Mouse (Mus musculus): Measurements from ENCODE around the gene Gm43064. TPM values are rescaled to one million over a fixed set of nuclear protein-coding genes. Genes with fewer than 3 reads are reported as not detected.

Gm43064 gene
- polyA plus RNA-seq, 1 experiment: not detected

DNA sequence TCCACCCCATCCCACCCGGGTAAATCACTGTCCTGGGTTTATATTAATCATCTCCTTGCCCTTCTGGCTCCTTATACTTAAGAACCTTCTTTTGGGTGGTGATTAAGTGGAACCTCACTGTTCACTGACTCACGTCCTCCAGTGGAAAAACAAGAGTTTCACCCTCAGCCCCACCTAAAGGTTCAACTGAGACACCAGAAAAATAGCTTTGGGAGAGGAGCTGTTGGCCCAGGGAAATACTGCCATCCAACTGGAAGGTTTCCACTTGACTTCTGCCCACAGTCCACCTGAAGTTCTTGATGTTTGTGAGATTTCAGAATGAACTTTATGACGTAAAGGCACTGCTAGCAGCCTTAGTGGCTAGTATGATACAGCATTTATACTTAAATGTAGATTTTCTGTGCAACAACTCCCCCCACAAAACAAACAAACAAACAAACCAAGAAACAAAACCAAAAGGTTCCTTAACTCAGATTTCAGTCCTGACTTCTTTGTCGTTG, 53.4 kb downstream of the Gm43064 start:
- no peak overlapping the region for H3K4me3 ChIP-seq (ENCODE audit: insufficient read depth, low read length)
- H3K27ac ChIP-seq (ENCODE audit: insufficient read depth, low read length): no peak overlapping the region
- H3K4me1 ChIP-seq (ENCODE audit: control insufficient read depth, insufficient read depth, low read length): peaks cover 6% of the 10 kb centered on the region; the same call in 1 of the 2 replicates
- no peak for TF ChIP-seq POLR2A (IDR thresholded peaks at IDR 0.05; ENCODE audit: low read depth, low read length)
- TF ChIP-seq CTCF (IDR thresholded peaks at IDR 0.05; ENCODE audit: borderline replicate concordance, insufficient read depth, low read length): no peak

DNA sequence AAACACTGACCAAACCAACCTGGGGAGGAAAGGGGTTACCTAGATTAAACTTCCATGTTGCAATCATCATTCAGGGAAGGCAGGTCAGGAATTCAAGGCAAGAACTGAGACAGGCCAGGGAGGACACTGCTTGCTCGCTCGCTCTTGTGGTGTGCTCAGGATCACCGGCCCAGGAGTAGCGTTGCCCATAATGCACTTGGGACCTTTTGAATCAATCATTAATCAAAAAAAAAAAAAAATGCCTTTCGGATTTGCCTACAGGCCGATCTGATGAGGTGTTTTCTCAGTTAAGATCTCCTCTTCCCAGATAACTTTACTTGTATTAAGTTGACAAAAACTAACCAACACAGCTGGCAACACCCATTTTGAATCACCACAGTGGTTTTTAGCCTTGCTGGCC, 54.8 kb downstream of the Gm43064 start:
- Histone ChIP-seq H3K27ac (ENCODE audit: insufficient read depth, low read length) (no peak overlapping the region), H3K4me1 (ENCODE audit: control insufficient read depth, insufficient read depth, low read length) (peaks cover 6% of the 10 kb centered on the region; the same call in 1 of the 2 replicates), H3K4me3 (ENCODE audit: insufficient read depth, low read length) (no peak overlapping the region)
- TF ChIP-seq POLR2A (IDR thresholded peaks at IDR 0.05; ENCODE audit: low read depth, low read length): no peak
- no peak for TF ChIP-seq CTCF (IDR thresholded peaks at IDR 0.05; ENCODE audit: borderline replicate concordance, insufficient read depth, low read length)

DNA sequence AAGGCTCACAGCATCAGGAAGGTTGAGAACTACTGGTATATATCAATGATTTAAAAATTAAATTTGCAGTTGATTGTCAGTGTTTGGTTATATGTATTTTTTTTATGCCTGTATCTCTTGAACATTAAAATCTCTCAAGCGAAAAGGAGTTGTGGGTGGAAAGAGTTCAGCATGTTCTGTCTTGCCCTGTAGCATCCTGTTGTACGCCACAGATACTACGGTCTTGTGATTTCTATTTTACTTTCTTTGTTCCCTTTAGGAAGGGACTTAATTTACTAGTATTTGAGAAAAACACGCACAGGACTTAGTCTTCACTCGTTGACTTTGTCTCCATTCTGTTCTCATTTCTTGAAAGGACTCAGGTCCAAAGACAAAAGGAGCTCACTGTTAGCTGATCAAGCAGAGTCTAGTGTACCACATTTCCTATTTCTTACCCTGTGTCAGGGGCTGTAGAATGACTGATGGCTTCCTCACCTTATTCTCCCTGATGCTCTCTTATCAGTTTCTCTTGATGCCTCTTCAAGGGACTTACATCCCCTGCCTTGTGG, 58.1 kb downstream of the Gm43064 start:
- H3K4me3 ChIP-seq (ENCODE audit: insufficient read depth, low read length): no peak overlapping the region
- H3K4me1 ChIP-seq (ENCODE audit: control insufficient read depth, insufficient read depth, low read length): no peaks in the 10 kb centered on the region; the same call in 1 of the 2 replicates
- no peak overlapping the region for H3K27ac ChIP-seq (ENCODE audit: insufficient read depth, low read length)
- TF ChIP-seq POLR2A (IDR thresholded peaks at IDR 0.05; ENCODE audit: low read depth, low read length) (no peak), CTCF (IDR thresholded peaks at IDR 0.05; ENCODE audit: borderline replicate concordance, insufficient read depth, low read length) (no peak)

DNA sequence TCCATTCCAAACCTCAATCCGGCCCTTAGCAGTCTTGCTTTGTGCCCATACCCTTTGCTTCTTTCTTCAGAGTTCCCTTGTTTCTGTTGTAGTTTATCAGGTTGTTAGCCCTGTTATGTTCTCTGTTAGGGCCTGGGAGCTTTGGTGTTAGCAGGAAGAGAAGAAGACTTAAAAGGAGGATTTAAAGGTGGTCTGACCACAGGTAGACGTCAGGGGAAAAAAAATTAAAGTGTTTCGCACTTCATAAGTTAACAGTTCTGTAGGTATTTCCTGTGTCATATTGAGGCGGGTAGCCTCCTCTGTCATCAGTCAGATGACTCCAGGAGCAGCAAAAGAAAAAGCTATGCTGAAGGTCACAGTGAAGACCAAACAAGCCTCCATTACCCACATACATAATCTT, 58.6 kb downstream of the Gm43064 start:
- H3K4me1 ChIP-seq (ENCODE audit: control insufficient read depth, insufficient read depth, low read length): peaks cover 5% of the 10 kb centered on the region; the same call in 1 of the 2 replicates

DNA sequence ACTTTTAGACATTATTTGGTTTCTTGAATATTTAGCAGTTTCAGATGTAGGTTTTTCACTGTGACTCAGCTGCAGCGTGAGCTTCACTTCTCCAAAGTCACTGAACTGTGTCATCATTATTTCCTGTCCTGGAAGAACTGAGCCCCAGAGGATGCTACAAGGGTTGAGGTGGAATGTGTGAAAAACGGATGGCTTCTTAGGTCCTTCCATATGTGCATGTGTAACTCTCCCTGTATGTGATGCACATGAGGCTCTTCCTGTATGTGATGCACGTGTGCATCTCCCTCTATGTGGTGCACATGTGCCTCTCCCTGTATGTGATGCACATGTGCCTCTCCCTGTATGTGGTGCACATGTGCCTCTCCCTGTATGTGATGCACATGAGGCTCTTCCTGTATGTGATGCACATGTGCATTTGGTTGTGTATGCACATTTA, 63.3 kb downstream of the Gm43064 start:
- TF ChIP-seq CTCF (IDR thresholded peaks at IDR 0.05; ENCODE audit: borderline replicate concordance, insufficient read depth, low read length) (no peak), POLR2A (IDR thresholded peaks at IDR 0.05; ENCODE audit: low read depth, low read length) (no peak)
- Histone ChIP-seq H3K4me3 (ENCODE audit: insufficient read depth, low read length) (no peak overlapping the region), H3K4me1 (ENCODE audit: control insufficient read depth, insufficient read depth, low read length) (peaks cover 5% of the 10 kb centered on the region; the same call in 1 of the 2 replicates), H3K27ac (ENCODE audit: insufficient read depth, low read length) (no peak overlapping the region)

More for the DNA sequence above, 58.6 kb downstream of the Gm43064 start:
- Histone ChIP-seq H3K4me3 (ENCODE audit: insufficient read depth, low read length) (no peak overlapping the region), H3K27ac (ENCODE audit: insufficient read depth, low read length) (no peak overlapping the region)
- no peak for TF ChIP-seq CTCF (IDR thresholded peaks at IDR 0.05; ENCODE audit: borderline replicate concordance, insufficient read depth, low read length)
- TF ChIP-seq POLR2A (IDR thresholded peaks at IDR 0.05; ENCODE audit: low read depth, low read length): no peak

DNA sequence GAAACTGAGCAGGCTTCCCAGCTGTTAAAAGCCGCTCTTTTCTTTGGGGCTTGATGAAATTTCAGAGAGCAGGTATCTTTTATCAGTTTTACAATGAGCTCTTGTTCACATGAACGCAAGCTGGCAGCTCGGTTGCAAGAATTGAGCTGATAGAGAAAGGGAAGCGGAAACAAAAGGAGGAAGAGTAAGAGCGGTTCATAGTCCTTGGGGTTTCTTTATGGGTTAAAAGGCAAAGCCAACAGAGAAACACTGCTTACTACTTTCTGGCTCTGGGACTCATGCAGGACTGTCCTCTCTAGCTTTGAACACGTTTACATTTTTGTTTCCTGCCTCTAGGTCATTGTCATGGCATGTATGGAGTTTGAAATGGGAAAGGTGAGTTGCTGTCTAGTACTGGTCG, 65.0 kb downstream of the Gm43064 start:
- TF ChIP-seq CTCF (IDR thresholded peaks at IDR 0.05; ENCODE audit: borderline replicate concordance, insufficient read depth, low read length) (no peak), POLR2A (IDR thresholded peaks at IDR 0.05; ENCODE audit: low read depth, low read length) (no peak)
- H3K27ac ChIP-seq (ENCODE audit: insufficient read depth, low read length): no peak overlapping the region
- no peak overlapping the region for H3K4me3 ChIP-seq (ENCODE audit: insufficient read depth, low read length)
- H3K4me1 ChIP-seq (ENCODE audit: control insufficient read depth, insufficient read depth, low read length): peaks cover 5% of the 10 kb centered on the region; the same call in 1 of the 2 replicates

DNA sequence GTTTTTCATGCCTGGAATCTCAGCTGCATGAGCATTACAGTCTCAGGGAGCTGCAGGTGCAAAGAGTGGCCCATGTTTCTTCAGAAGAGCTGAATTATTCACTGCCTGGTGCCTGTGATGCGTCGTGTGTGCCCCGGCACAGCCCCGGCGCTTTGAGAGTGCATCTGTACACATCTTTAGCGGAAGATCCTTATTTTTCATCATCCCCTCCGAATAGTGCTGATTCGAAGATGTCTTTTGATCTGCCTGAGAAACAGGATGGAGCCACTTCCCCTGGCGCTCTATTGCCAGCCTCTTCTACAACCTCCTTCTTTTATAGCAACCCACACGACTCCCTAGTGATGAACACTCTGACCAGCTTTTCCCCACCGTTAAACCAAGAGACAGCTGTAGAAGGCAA, 76.6 kb downstream of the Gm43064 start:
- Histone ChIP-seq H3K27ac (ENCODE audit: insufficient read depth, low read length) (no peak overlapping the region), H3K4me3 (ENCODE audit: insufficient read depth, low read length) (no peak overlapping the region), H3K4me1 (ENCODE audit: control insufficient read depth, insufficient read depth, low read length) (no peaks in the 10 kb centered on the region; the same call in 1 of the 2 replicates)
- TF ChIP-seq POLR2A (IDR thresholded peaks at IDR 0.05; ENCODE audit: low read depth, low read length): no peak
- TF ChIP-seq CTCF (IDR thresholded peaks at IDR 0.05; ENCODE audit: borderline replicate concordance, insufficient read depth, low read length): no peak

DNA sequence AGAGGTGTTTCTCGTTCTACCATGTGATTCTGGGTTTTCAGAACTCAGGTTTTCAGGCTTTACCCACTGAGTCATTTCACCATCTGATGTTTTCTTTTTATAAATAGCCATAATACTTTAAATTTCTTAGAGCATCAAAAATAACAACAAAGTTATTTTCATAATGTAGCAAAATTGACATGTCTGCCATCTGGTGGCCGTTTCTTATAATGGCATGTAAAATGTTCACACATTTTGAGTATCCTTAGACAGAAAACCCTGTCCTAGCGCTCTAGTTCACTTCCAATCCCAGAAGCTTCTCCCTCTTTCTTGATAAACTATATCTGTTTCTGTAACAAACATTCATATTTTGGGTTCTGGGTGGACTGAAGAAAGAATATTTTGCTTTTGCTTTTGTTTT, 78.2 kb downstream of the Gm43064 start:
- no peak for TF ChIP-seq CTCF (IDR thresholded peaks at IDR 0.05; ENCODE audit: borderline replicate concordance, insufficient read depth, low read length)
- TF ChIP-seq POLR2A (IDR thresholded peaks at IDR 0.05; ENCODE audit: low read depth, low read length): no peak

More for the DNA sequence above, 78.2 kb downstream of the Gm43064 start:
- H3K4me1 ChIP-seq (ENCODE audit: control insufficient read depth, insufficient read depth, low read length): no peaks in the 10 kb centered on the region; the same call in 1 of the 2 replicates
- H3K4me3 ChIP-seq (ENCODE audit: insufficient read depth, low read length): no peak overlapping the region
- H3K27ac ChIP-seq (ENCODE audit: insufficient read depth, low read length): no peak overlapping the region

Other genes starting within 250 kb of the Gm43064 start
- gene Syt6, start 234.3 kb upstream of the Gm43064 start, polyA plus RNA-seq (2011; ENCODE audit: insufficient read length, low read depth, missing spikeins): 0.32 TPM in 1 of 2 replicates, not detected in the other
- 3.7 and 4.0 TPM in 2 replicates for gene Atg4a-ps, start 163.5 kb upstream of the Gm43064 start, polyA plus RNA-seq (2011; ENCODE audit: insufficient read length, low read depth, missing spikeins)
- gene Olfml3, start 71.6 kb upstream of the Gm43064 start, polyA plus RNA-seq (2011; ENCODE audit: insufficient read length, low read depth, missing spikeins): 29.8 and 60.5 TPM in 2 replicates
- not detected in 2 replicates for gene Gm10964, start 70.2 kb upstream of the Gm43064 start, polyA plus RNA-seq (2011; ENCODE audit: insufficient read length, low read depth, missing spikeins)
- gene Hipk1, start 18.0 kb upstream of the Gm43064 start, polyA plus RNA-seq (2011; ENCODE audit: insufficient read length, low read depth, missing spikeins): 53.1 and 56.2 TPM in 2 replicates
- gene Dclre1b, start 129 bp upstream of the Gm43064 start, polyA plus RNA-seq (2011; ENCODE audit: insufficient read length, low read depth, missing spikeins): 8.0 and 10.1 TPM in 2 replicates
- gene Ap4b1, start 53 bp upstream of the Gm43064 start, polyA plus RNA-seq (2011; ENCODE audit: insufficient read length, low read depth, missing spikeins): 15.4 and 16.4 TPM in 2 replicates
- not detected in 2 replicates for gene Bcl2l15, start 23.0 kb downstream of the Gm43064 start, polyA plus RNA-seq (2011; ENCODE audit: insufficient read length, low read depth, missing spikeins)
- gene Ptpn22, start 50.2 kb downstream of the Gm43064 start, polyA plus RNA-seq (2011; ENCODE audit: insufficient read length, low read depth, missing spikeins): 0.28 and 0.62 TPM in 2 replicates
- gene Rsbn1, start 104.5 kb downstream of the Gm43064 start, polyA plus RNA-seq (2011; ENCODE audit: insufficient read length, low read depth, missing spikeins): 10.1 and 11.9 TPM in 2 replicates
- gene Phtf1, start 158.5 kb downstream of the Gm43064 start, polyA plus RNA-seq (2011; ENCODE audit: insufficient read length, low read depth, missing spikeins): 47.7 and 53.1 TPM in 2 replicates